Mouse (Mus musculus) limb, embryonic 11.5 days (tissue): ENCODE results near the gene Vps52. TPM values are rescaled to one million over a fixed set of nuclear protein-coding genes. Genes with fewer than 3 reads are reported as not detected.

Experiments
- ATAC-seq: fragments of 200-750 bp; cut with Nextera tagmentation; 2 replicates; pipeline ENCODE4 v1.8.0; 2017; ENCODE audit warnings: low read depth; ENCODE audit not compliant: insufficient number of reproducible peaks, low FRiP score, low TSS enrichment
- DNase-seq: peaks from one replicate; pipeline ENCODE4 v3.0.0-alpha.2; 2015; ENCODE audit warnings: low spot score
- H3K27ac ChIP-seq: fragments of 300-500 bp; sonication (generic); replicated peaks from 2 replicates; pipeline ENCODE4 v1.5.1; 2014; ENCODE audit warnings: low read depth, mild to moderate bottlenecking, low read length
- H3K27me3 ChIP-seq: fragments of 300-500 bp; sonication (generic); 2 replicates; pipeline ENCODE4 v1.6.1; 2014; ENCODE audit warnings: mild to moderate bottlenecking, low read length, mixed read lengths; ENCODE audit not compliant: control insufficient read depth, insufficient read depth
- H3K36me3 ChIP-seq: fragments of 300-500 bp; sonication (generic); 2 replicates; pipeline ENCODE4 v1.6.1; 2014; ENCODE audit warnings: mild to moderate bottlenecking, low read length, moderate library complexity, mixed read lengths; ENCODE audit not compliant: control insufficient read depth, insufficient read depth
- H3K4me1 ChIP-seq: fragments of 300-500 bp; sonication (generic); 2 replicates; pipeline ENCODE4 v1.6.1; 2014; ENCODE audit warnings: low read length, mixed read lengths; ENCODE audit not compliant: control insufficient read depth, insufficient read depth
- H3K4me2 ChIP-seq: fragments of 300-500 bp; sonication (generic); 2 replicates; pipeline ENCODE4 v1.6.1; 2014; ENCODE audit warnings: low read depth, mild to moderate bottlenecking, moderate library complexity; ENCODE audit not compliant: severe bottlenecking
- H3K4me3 ChIP-seq: fragments of 300-500 bp; sonication (generic); 2 replicates; pipeline ENCODE4 v1.5.1; 2014; ENCODE audit warnings: low read depth, low read length
- H3K9ac ChIP-seq: fragments of 300-500 bp; sonication (generic); 2 replicates; pipeline ENCODE4 v1.6.1; 2014; ENCODE audit warnings: mild to moderate bottlenecking, low read length
- H3K9me3 ChIP-seq: fragments of 300-500 bp; sonication (generic); 2 replicates; pipeline ENCODE4 v1.6.1; 2016; ENCODE audit warnings: low read length; ENCODE audit not compliant: control insufficient read depth
- WGBS: fragments of 180-500 bp; shearing (Covaris S2); extraction: QIAGEN DNeasy Blood & Tissue Kit; methylation state at CpG from one replicate; pipeline ENCODE4 v1.1.7; 2014; 5-methylcytosine and 5-hydroxymethylcytosine counted together
- polyA plus RNA-seq: library from polyadenylated mRNA; unstranded; fragments of >200 nt; fragmentation: Nextera tagmentation; extraction: Ambion mirVana; gene quantifications from 2 replicates; pipeline ENCODE4 v1.2.1, GENCODE M21; 2014

Gene Vps52
- polyA plus RNA-seq, 1 experiment from 2014 or later = 35.6 TPM

DNA sequence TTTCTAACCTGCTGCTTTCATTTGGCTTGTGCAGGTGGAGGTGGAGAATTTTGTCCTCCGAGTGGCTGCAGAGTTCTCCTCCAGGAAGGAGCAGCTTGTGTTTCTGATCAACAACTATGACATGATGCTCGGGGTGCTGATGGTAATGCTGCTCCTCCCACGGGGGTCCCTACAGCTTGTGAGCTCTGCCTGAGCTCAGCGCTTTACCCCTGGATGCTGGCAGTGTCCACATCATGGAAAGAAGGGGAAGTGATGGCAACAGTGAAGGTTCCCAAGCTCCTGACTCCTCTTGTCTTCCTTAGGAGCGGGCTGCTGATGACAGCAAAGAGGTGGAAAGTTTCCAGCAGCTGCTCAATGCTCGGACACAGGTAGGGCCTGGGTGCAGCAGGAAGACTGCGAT is 7.3 kb downstream of the Vps52 start:
- H3K27ac ChIP-seq = no peak overlapping the region
- no peak overlapping the region for H3K4me3 ChIP-seq
- H3K9me3 ChIP-seq = no peaks in the 10 kb centered on the region
- H3K36me3 ChIP-seq = peaks cover 4% of the 10 kb centered on the region; the same call in 1 of the 2 replicates
- no peak for ATAC-seq
- no peak for DNase-seq
- no peak overlapping the region for H3K4me2 ChIP-seq
- H3K4me1 ChIP-seq = no peaks in the 10 kb centered on the region
- WGBS = 90% methylated on average over 7 of the region's 7 CpGs
- no peak overlapping the region for H3K9ac ChIP-seq
- no peaks in the 10 kb centered on the region for H3K27me3 ChIP-seq

DNA sequence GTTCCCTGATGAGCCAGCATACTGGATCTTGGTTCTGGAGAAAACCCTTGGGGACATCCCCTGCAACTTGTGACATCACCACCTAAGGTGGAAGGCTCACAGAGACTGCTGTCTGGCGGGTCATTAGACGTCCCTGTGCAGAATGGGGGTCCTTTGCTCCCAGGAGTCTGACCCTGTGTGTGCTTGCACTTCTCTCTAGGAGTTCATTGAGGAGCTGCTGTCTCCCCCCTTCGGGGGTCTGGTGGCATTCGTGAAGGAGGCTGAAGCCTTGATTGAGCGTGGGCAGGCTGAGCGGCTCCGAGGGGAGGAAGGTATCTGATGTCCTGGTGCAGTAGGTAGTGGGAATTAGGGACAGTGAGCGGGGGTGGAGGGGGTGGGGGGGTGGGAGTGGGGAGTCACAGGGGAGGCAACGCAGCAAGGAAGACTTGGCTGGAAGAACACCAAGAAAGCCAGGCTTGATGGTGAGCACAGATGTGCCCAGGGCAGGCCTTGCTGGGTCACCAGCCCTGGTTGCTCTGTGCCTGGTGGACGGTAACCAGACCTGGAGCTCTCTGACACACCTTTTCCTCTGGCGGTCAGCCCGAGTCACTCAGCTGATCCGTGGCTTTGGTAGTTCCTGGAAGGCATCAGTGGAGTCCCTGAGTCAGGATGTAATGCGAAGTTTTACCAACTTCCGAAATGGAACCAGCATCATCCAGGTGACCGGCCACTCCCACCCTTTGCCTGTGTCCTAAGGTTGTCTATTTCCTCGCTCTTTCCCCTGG is 9.7 kb downstream of the Vps52 start:
- no peaks in the 10 kb centered on the region for H3K9me3 ChIP-seq
- no peak overlapping the region for H3K9ac ChIP-seq
- no peak overlapping the region for H3K4me3 ChIP-seq
- H3K36me3 ChIP-seq = 0 out of 2 replicates have a peak, but pooled peaks cover 4% of the 10 kb centered on the region
- H3K27me3 ChIP-seq = no peaks in the 10 kb centered on the region
- DNase-seq = no peak
- no peak for ATAC-seq
- H3K27ac ChIP-seq = no peak overlapping the region
- WGBS = 94% methylated on average over 17 of the region's 17 CpGs
- no peak overlapping the region for H3K4me2 ChIP-seq
- no peaks in the 10 kb centered on the region for H3K4me1 ChIP-seq

DNA sequence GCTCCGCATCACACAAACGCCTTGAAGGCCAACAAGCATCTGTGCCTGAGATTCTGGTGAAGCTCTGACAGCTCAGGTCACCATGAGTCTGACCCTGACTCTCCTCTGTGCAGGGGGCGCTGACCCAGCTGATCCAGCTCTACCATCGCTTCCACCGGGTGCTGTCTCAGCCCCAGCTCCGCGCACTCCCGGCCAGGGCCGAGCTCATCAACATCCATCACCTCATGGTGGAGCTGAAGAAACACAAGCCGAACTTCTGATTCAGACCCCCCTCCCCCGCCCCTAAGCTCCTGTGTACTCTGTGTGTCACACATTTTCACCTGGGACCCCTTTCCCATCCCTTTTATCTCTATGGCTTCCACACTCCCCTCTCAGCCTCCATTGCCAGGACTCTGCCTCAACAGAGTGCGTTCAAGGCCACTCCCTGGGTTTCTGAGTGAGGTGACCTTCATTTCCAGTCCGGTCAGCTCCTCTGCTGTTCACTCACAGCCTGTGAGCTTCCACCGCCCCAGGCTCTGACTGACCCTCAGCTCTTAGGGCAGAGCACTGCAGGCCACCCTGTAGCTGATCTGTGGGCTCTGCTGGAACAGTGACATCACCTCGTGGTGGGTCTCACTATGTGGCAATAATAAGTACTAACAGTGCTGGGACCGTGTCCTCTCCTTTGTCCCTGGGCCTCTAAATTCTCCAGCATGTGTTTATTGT is 10.4 kb downstream of the Vps52 start:
- Histone ChIP-seq H3K4me3 (no peak overlapping the region), H3K9ac (no peak overlapping the region), H3K4me2 (no peak overlapping the region), H3K36me3 (0 out of 2 replicates have a peak, but pooled peaks cover 4% of the 10 kb centered on the region), H3K27me3 (no peaks in the 10 kb centered on the region), H3K27ac (no peak overlapping the region), H3K4me1 (no peaks in the 10 kb centered on the region), H3K9me3 (no peaks in the 10 kb centered on the region)
- no peak for ATAC-seq
- DNase-seq = no peak
- 87% methylated on average over 16 of the region's 16 CpGs for WGBS

DNA sequence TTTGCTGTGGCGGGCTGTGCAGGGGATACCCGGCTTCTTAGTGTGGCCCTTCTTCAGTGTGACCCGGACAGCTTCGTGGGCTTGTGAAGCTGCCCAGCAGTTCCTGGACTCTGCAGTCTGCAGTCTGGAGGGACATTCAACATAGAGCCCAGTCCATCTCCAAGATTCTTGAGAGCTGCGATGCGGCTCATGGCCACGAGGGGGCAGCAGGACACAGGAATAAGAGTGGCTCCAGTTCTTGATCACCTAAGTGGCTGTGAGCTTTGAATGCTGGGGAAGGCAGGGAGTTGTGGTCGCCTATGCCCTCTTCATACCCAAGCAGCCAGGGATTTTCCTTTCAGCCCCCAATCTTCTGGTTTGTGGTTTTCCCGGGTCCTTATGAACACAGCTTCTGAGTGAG is 12.9 kb downstream of the Vps52 start:
- Histone ChIP-seq H3K27me3 (no peaks in the 10 kb centered on the region), H3K36me3 (0 out of 2 replicates have a peak, but pooled peaks cover 4% of the 10 kb centered on the region), H3K27ac (no peak overlapping the region), H3K9ac (no peak overlapping the region), H3K4me1 (no peaks in the 10 kb centered on the region), H3K4me2 (no peak overlapping the region), H3K4me3 (no peak overlapping the region), H3K9me3 (no peaks in the 10 kb centered on the region)
- WGBS = 2% methylated on average over 9 of the region's 9 CpGs
- ATAC-seq (peak; percentile 57; the same call in 1 of the 2 replicates), DNase-seq (peak; percentile 92)

DNA sequence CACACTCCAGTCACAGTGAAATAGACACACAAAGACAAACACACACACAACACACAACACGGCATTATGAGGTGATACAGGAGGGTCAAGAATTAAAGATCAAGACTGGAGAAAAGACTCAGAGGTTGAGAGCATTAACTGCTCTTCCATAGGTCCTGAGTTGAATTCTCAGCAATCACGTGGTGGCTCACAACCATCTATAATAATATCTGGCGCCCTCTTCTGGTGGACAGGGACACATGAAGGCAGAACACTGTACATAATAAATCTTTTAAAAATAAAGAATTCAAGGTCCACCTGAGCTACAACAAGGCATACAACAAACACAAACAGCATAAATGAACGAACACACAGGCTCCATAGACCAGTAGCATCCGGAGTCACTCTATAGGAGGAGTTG is 13.3 kb downstream of the Vps52 start:
- DNase-seq = no peak
- 28% methylated on average over 5 of the region's 5 CpGs for WGBS
- H3K36me3 ChIP-seq = 0 out of 2 replicates have a peak, but pooled peaks cover 4% of the 10 kb centered on the region
- no peak overlapping the region for H3K9ac ChIP-seq
- H3K27me3 ChIP-seq = no peaks in the 10 kb centered on the region
- H3K4me1 ChIP-seq = no peaks in the 10 kb centered on the region
- ATAC-seq = 0 out of 2 replicates have a peak, but pooled peaks have one; percentile 9
- no peak overlapping the region for H3K27ac ChIP-seq
- no peak overlapping the region for H3K4me2 ChIP-seq
- no peaks in the 10 kb centered on the region for H3K9me3 ChIP-seq
- H3K4me3 ChIP-seq = no peak overlapping the region

DNA sequence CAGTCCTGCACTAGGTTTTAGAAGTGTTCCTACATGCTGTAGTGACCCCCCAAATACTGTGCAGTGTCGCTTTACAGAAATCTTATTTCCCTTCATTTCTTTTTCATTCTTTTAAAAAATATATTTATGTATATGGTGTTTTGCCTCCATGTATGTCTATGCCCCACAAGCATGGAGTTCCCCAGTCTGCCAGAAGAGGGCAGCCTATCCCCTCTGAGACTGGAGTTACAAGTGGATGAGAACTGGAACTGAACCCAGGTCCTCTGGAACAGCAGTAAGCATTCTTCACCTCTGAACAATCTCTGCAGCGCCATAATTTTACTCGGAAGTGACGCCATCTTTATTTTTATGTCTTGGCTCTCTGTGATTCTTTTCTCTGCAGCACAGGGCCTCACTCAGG is 13.8 kb downstream of the Vps52 start:
- Histone ChIP-seq H3K36me3 (0 out of 2 replicates have a peak, but pooled peaks cover 4% of the 10 kb centered on the region), H3K27me3 (no peaks in the 10 kb centered on the region), H3K9ac (no peak overlapping the region), H3K4me3 (no peak overlapping the region), H3K27ac (no peak overlapping the region), H3K4me1 (no peaks in the 10 kb centered on the region), H3K4me2 (no peak overlapping the region), H3K9me3 (no peaks in the 10 kb centered on the region)
- WGBS = 73% methylated on average over 4 of the region's 4 CpGs
- DNase-seq (no peak), ATAC-seq (no peak)

DNA sequence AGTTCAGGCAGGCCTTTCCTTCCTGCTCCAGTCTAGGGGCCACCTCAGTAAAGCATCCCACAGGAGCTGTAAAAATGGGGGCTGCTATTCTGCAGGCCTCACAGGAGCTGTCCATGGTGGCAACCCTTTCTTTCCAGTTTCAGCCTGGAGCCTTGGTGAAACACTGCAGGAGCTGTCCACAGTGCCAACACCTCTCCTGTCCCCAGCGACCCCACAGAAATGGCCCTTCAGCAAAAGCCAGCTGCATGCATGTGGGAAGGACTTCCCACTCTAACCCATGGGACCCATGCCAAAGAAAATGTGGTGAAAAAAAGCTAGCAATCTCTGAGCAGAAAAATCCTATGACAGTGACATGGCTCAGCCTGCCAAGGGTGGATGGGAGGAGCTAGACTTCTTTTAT is 17.1 kb downstream of the Vps52 start:
- Histone ChIP-seq H3K9ac (no peak overlapping the region), H3K27ac (no peak overlapping the region), H3K4me1 (no peaks in the 10 kb centered on the region; the same call in 1 of the 2 replicates), H3K4me2 (no peak overlapping the region), H3K9me3 (no peaks in the 10 kb centered on the region), H3K4me3 (no peak overlapping the region), H3K27me3 (peaks cover 11% of the 10 kb centered on the region), H3K36me3 (no peaks in the 10 kb centered on the region)
- DNase-seq (peak; percentile 80), ATAC-seq (no peak)
- 12% methylated on average over 1 of the region's 1 CpGs for WGBS

DNA sequence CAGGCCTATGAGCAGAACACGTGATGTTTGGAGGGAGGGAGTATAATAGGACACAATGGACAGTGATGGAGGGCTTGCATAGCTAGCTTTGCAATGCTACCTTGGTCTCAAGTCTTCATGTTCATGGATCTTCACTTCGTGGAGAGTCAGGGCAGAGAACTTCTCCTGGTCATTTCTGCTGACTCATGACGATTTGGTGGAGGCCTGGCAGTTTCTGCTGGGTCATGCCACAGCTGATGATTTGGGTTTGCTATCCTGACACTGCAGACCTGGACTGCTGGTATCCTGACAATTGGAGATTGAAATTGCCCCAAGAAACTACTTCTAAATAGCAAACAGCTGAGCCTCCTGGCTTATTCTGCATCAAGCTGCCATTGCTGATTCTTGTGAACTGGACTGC is 18.0 kb downstream of the Vps52 start:
- no peaks in the 10 kb centered on the region for H3K36me3 ChIP-seq
- no peak for DNase-seq
- H3K27ac ChIP-seq = no peak overlapping the region
- H3K9ac ChIP-seq = no peak overlapping the region
- peaks cover 20% of the 10 kb centered on the region for H3K27me3 ChIP-seq
- H3K4me2 ChIP-seq = no peak overlapping the region
- H3K9me3 ChIP-seq = no peaks in the 10 kb centered on the region
- 74% methylated on average over 3 of the region's 3 CpGs for WGBS
- H3K4me1 ChIP-seq = peaks cover 5% of the 10 kb centered on the region; the same call in 1 of the 2 replicates
- no peak overlapping the region for H3K4me3 ChIP-seq
- ATAC-seq = no peak
